Mouse (Mus musculus): Measurements from ENCODE around the gene Nxpe2.
A peak's percentile ranks its signal among the peaks of the same experiment; 100 is the strongest.

Nxpe2 gene

GRCm38 (mm10) chr9:48353148-48353698, at the start of gene Nxpe2:
Gene Nxpe2 (minus strand): TSS chr9:48353454.
- no peak for DNase-seq (ENCODE audit: low read depth, low spot score)

- no peak for DNase-seq (ENCODE audit: low read depth, low spot score)
These were observed 36.7 kb upstream of the Nxpe2 start for GRCm38 (mm10) chr9:48389983-48390382.

- peak; percentile 9 for DNase-seq (ENCODE audit: low read depth, low spot score)
These were observed 35.2 kb upstream of the Nxpe2 start for GRCm38 (mm10) chr9:48388451-48388850.

- no peak for DNase-seq (ENCODE audit: low read depth, low spot score)
These were observed 21.1 kb upstream of the Nxpe2 start for GRCm38 (mm10) chr9:48374357-48374756.

- no peak for DNase-seq (ENCODE audit: low read depth, low spot score)
These were observed 20.1 kb upstream of the Nxpe2 start for GRCm38 (mm10) chr9:48373232-48373878.

- no peak for DNase-seq (ENCODE audit: low read depth, low spot score)
These were observed 9.5 kb upstream of the Nxpe2 start for GRCm38 (mm10) chr9:48362743-48363142.

GRCm38 (mm10) chr9:48361815-48362631, 8.8 kb upstream of the Nxpe2 start:
- DNase-seq (ENCODE audit: low read depth, low spot score) = no peak

GRCm38 (mm10) chr9:48360826-48361225, 7.6 kb upstream of the Nxpe2 start:
- DNase-seq (ENCODE audit: low read depth, low spot score) = peak; percentile 17

GRCm38 (mm10) chr9:48357097-48357496, 3.8 kb upstream of the Nxpe2 start:
- no peak for DNase-seq (ENCODE audit: low read depth, low spot score)

- DNase-seq (ENCODE audit: low read depth, low spot score) = peak; percentile 79
These were observed 1.5 kb upstream of the Nxpe2 start for GRCm38 (mm10) chr9:48354793-48355192.

- DNase-seq (ENCODE audit: low read depth, low spot score) = no peak
These were observed 868 bp upstream of the Nxpe2 start for GRCm38 (mm10) chr9:48354122-48354521.

- DNase-seq (ENCODE audit: low read depth, low spot score) = no peak
These were observed 7.4 kb downstream of the Nxpe2 start for GRCm38 (mm10) chr9:48345866-48346265.

- DNase-seq (ENCODE audit: low read depth, low spot score) = no peak
These were observed 7.8 kb downstream of the Nxpe2 start for GRCm38 (mm10) chr9:48345456-48345855.

- no peak for DNase-seq (ENCODE audit: low read depth, low spot score)
These were observed 12.4 kb downstream of the Nxpe2 start for GRCm38 (mm10) chr9:48340708-48341380.

GRCm38 (mm10) chr9:48339563-48339962, 13.7 kb downstream of the Nxpe2 start:
- no peak for DNase-seq (ENCODE audit: low read depth, low spot score)

GRCm38 (mm10) chr9:48338783-48339455, 14.3 kb downstream of the Nxpe2 start:
- DNase-seq (ENCODE audit: low read depth, low spot score) = no peak

GRCm38 (mm10) chr9:48329597-48329996, 23.7 kb downstream of the Nxpe2 start:
- DNase-seq (ENCODE audit: low read depth, low spot score) = no peak

- DNase-seq (ENCODE audit: low read depth, low spot score) = no peak
These were observed 26.9 kb downstream of the Nxpe2 start for GRCm38 (mm10) chr9:48326338-48326737.

- no peak for DNase-seq (ENCODE audit: low read depth, low spot score)
These were observed 37.4 kb downstream of the Nxpe2 start for GRCm38 (mm10) chr9:48315825-48316224.

- DNase-seq (ENCODE audit: low read depth, low spot score) = peak; percentile 4
These were observed 39.1 kb downstream of the Nxpe2 start for GRCm38 (mm10) chr9:48314194-48314593.

- DNase-seq (ENCODE audit: low read depth, low spot score) = no peak
These were observed 42.0 kb downstream of the Nxpe2 start for GRCm38 (mm10) chr9:48311241-48311640.

- DNase-seq (ENCODE audit: low read depth, low spot score) = peak; percentile 96
These were observed 49.7 kb downstream of the Nxpe2 start for GRCm38 (mm10) chr9:48303564-48303963.

All from ZHBTc4 (cell line).